Mouse (Mus musculus) heart, embryonic 11.5 days (tissue): Measurements from ENCODE around the gene Hmcn2. TPM values are rescaled to one million over a fixed set of nuclear protein-coding genes. Genes with fewer than 3 reads are reported as not detected.

Experiments
- ATAC-seq: fragments of 200-750 bp; cut with Nextera tagmentation; replicated peaks from 2 replicates; pipeline ENCODE4 v1.8.0; 2017; ENCODE audit warnings: moderate library complexity; ENCODE audit not compliant: insufficient number of reproducible peaks, low FRiP score, low TSS enrichment
- H3K27ac ChIP-seq: fragments of 300-500 bp; sonication (generic); 2 replicates; pipeline ENCODE4 v1.5.1; 2014; ENCODE audit warnings: mild to moderate bottlenecking, low read depth, low read length
- H3K27me3 ChIP-seq: fragments of 300-500 bp; sonication (generic); 2 replicates; pipeline ENCODE4 v1.6.1; 2014; ENCODE audit warnings: mild to moderate bottlenecking, low read length, mixed read lengths; ENCODE audit not compliant: control insufficient read depth, insufficient read depth
- H3K36me3 ChIP-seq: fragments of 300-500 bp; sonication (generic); 2 replicates; pipeline ENCODE4 v1.6.1; 2014; ENCODE audit warnings: mild to moderate bottlenecking, low read length, moderate library complexity, mixed read lengths; ENCODE audit not compliant: control insufficient read depth, insufficient read depth
- H3K4me1 ChIP-seq: fragments of 300-500 bp; sonication (generic); 2 replicates; pipeline ENCODE4 v1.6.1; 2014; ENCODE audit warnings: low read length; ENCODE audit not compliant: control insufficient read depth, insufficient read depth
- H3K4me2 ChIP-seq: fragments of 300-500 bp; sonication (generic); 2 replicates; pipeline ENCODE4 v1.6.1; 2014; ENCODE audit warnings: mild to moderate bottlenecking, moderate library complexity
- H3K4me3 ChIP-seq: fragments of 300-500 bp; sonication (generic); 2 replicates; pipeline ENCODE4 v1.5.1; 2014; ENCODE audit warnings: low read depth, low read length
- H3K9ac ChIP-seq: fragments of 300-500 bp; sonication (generic); 2 replicates; pipeline ENCODE4 v1.6.1; 2014; ENCODE audit warnings: mild to moderate bottlenecking, low read depth, low read length, moderate library complexity
- H3K9me3 ChIP-seq: fragments of 300-500 bp; sonication (generic); replicated peaks from 2 replicates; pipeline ENCODE4 v1.6.1; 2016; ENCODE audit warnings: low read length; ENCODE audit not compliant: control insufficient read depth
- WGBS: fragments of 180-500 bp; shearing (Covaris S2); extraction: QIAGEN DNeasy Blood & Tissue Kit; methylation state at CpG from one replicate; pipeline ENCODE4 v1.1.7; 2014; ENCODE audit not compliant: insufficient replicate concordance; 5-methylcytosine and 5-hydroxymethylcytosine counted together
- polyA plus RNA-seq: library from polyadenylated mRNA; unstranded; fragments of >200 nt; fragmentation: Nextera tagmentation; extraction: Ambion mirVana; gene quantifications from 2 replicates; pipeline ENCODE4 v1.2.1, GENCODE M21; 2014

Hmcn2 gene
- polyA plus RNA-seq, 1 experiment from 2014 or later = 0.27 TPM

DNA sequence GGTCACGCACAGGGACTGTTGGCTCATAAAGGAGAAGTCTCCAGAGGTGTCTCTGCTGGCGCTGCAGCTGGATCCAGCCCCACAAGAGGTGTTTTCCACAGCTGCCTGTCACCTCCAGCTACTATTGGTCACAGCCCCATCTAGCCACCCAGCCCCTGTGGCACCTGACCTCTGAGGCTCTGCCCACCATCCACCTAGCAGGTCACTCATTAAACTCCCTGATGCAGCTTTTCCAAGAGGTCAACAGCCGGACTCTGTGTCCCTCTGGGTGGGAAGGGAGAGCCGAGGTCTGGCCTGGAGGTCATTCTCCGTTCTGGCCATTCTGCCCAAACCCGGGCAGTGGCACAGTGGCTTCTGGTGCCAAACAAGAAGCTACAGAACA lies 150.3 kb downstream of the Hmcn2 start:
- H3K4me3 ChIP-seq = no peak overlapping the region
- no peak overlapping the region for H3K27ac ChIP-seq
- H3K4me2 ChIP-seq = no peak overlapping the region
- 81% methylated on average over 6 of the region's 6 CpGs for WGBS
- peaks cover 48% of the 10 kb centered on the region for H3K27me3 ChIP-seq
- H3K36me3 ChIP-seq = no peaks in the 10 kb centered on the region
- H3K9ac ChIP-seq = no peak overlapping the region
- peaks cover 3% of the 10 kb centered on the region for H3K4me1 ChIP-seq
- H3K9me3 ChIP-seq = no peaks in the 10 kb centered on the region
- ATAC-seq = no peak

DNA sequence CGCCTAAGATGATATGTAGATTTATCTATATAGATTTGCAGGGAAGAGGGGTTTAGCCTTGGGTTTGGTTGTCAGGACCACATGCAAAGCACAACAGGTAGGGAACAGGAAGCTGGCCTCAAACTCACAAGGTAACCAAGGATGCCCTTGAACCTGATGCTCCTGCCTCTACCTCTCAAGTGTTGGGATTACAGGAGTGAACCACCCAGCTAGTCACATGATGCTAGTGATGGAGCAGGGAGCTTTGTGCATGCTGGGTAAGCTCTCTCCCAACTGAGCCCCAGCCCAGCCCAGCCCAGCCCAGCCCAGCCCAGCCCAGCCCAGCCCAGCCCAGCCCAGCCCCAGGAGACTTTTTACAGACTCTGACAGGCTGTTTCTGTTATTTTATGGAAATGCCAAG lies 153.2 kb downstream of the Hmcn2 start:
- Histone ChIP-seq H3K4me3 (no peak overlapping the region), H3K4me1 (peaks cover 4% of the 10 kb centered on the region; the same call in 1 of the 2 replicates), H3K27ac (no peak overlapping the region), H3K27me3 (peaks cover 48% of the 10 kb centered on the region), H3K9ac (no peak overlapping the region), H3K4me2 (no peak overlapping the region), H3K36me3 (no peaks in the 10 kb centered on the region), H3K9me3 (no peaks in the 10 kb centered on the region)
- 75% methylated on average over 1 of the region's 1 CpGs for WGBS
- no peak for ATAC-seq

DNA sequence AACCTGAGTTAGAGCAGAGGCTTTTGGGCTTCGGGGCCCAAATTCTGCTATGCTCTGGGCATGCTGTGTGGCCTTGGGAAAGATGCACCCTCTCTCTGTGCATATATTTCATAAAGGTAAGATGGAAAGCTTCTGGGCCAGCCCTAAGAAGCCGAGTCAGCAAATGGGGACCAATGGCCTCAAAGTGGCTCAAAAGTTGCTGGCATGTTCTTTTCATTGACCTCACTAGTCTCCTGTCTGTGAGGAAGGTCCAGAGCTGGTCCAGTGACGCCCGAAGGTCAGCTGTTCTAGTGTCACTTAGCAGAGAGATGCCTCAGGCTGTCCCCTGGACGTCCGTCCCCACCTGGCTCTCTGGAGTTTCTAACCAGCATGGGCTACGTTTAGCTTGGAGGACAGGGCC lies 154.6 kb downstream of the Hmcn2 start:
- WGBS = 72% methylated on average over 7 of the region's 7 CpGs
- Histone ChIP-seq H3K4me2 (no peak overlapping the region), H3K27ac (no peak overlapping the region), H3K36me3 (no peaks in the 10 kb centered on the region), H3K27me3 (peaks cover 40% of the 10 kb centered on the region), H3K9me3 (no peaks in the 10 kb centered on the region), H3K4me3 (no peak overlapping the region), H3K4me1 (0 out of 2 replicates have a peak, but pooled peaks cover 4% of the 10 kb centered on the region), H3K9ac (no peak overlapping the region)
- ATAC-seq = no peak

DNA sequence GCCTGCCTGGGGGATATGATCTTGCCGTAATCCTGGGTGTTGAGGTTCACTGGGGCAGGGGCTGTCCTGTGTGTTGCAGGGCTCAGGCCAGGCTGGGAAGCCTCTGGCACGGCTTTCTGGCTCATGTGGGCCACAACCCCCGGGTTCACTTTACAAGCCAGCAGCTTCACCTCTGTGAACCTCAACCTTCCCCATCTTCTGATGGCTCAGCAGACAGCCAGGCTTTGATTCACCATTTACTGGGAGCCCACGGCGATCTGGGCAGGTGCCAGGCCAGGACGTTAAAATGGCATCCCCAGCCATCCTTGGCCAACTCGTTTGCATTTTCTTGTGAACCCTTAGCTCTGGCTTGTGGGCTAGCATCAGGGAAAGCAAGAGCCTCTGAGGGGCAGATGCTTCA lies 155.3 kb downstream of the Hmcn2 start:
- no peak overlapping the region for H3K27ac ChIP-seq
- no peaks in the 10 kb centered on the region for H3K9me3 ChIP-seq
- 0 out of 2 replicates have a peak, but pooled peaks cover 4% of the 10 kb centered on the region for H3K4me1 ChIP-seq
- H3K27me3 ChIP-seq = peaks cover 35% of the 10 kb centered on the region
- H3K9ac ChIP-seq = 0 out of 2 replicates have a peak overlapping the region, but pooled peaks have one; percentile 13
- WGBS = 29% methylated on average over 7 of the region's 7 CpGs
- H3K4me2 ChIP-seq = peak overlapping the region; percentile 80
- no peak for ATAC-seq
- peak overlapping the region; percentile 42 for H3K4me3 ChIP-seq
- H3K36me3 ChIP-seq = no peaks in the 10 kb centered on the region

DNA sequence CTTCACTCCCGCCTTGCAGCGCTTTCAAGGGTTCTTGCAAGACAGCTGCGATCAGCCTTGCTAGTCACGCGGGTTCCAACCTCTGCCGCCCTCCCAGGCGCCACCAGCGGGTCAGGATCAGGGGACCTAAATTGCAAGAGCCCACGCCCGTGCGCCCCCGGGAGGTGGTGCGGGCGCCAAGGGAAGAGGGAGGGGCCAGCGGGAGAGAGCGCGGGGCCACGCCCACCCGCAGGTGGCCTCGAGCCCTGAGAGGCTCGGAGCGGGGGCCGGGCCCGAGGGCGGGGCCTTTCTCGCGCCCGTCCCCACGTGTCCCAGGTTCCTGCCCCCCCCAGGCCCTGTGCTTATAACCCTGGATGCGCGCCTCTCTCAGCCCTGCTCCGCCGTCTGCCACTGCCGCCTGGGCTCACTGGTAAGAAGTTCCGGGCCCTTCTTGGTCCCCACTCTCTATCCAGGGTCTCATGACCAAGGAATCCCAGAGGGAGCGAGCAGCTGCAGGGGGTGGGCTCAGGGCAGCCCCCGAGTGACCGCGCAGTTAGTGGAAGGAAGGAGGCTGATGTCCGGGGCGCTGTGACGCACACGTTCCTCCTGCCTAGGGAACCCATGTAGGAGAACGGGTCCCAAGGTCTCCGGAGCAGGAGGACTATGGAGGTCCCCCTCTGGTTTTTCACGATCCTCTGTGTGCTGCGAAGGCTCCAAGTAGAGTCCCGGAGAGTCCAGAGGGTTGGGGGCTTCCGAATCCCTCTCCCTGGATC lies 155.9 kb downstream of the Hmcn2 start, which contains the start of gene Ass1:
Gene Ass1 (plus strand): TSS at position 277 of the 752 bp plus-strand sequence.
- peak; percentile 74 for ATAC-seq
- no peaks in the 10 kb centered on the region for H3K9me3 ChIP-seq
- no peak within 1 kb of the TSS for H3K27ac ChIP-seq
- H3K36me3 ChIP-seq = no peaks in the 10 kb centered on the region
- peak within 1 kb of the TSS; percentile 80 for H3K4me2 ChIP-seq
- peaks cover 31% of the 10 kb centered on the region for H3K27me3 ChIP-seq
- H3K9ac ChIP-seq = peak within 1 kb of the TSS; percentile 44
- H3K4me1 ChIP-seq = 0 out of 2 replicates have a peak, but pooled peaks cover 4% of the 10 kb centered on the region
- H3K4me3 ChIP-seq = peak within 1 kb of the TSS; percentile 42
- 2% methylated on average over 49 of the region's 49 CpGs for WGBS

DNA sequence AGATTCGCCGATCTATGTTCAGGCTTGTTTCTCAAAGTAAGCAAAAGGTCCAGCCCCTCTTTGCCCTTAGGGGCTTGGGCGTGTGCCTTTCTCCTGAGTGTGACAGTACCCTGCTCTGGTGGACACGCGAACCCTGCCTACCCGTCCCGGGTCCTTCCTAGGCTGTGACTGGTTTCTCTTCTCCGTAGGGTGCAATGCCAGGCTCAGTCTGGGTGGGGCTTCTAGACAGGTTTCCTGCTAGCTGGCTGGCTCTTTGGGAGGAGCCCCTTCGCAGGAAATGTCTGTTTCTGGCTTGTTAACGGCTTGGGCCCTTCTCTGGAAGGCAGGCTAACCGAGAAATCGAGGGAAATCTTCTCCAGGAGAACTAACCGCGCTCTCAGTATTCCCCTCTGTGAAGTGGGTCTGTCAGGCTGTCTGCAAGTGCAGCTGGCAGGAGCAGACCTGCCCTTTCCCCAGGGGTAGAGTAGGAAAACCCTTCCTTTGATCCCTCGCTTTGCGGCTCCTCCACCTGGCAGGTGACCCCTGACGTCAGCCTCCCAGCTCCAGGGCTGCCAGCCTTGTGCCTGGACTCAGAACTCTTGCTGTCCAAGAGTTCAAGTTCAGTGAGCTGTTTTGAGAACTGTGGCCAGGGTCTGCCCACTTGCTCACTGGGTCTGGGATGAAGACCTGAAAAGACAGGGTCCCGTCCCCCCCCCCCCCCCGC lies 156.6 kb downstream of the Hmcn2 start:
- H3K4me3 ChIP-seq = peak overlapping the region; percentile 42
- H3K4me1 ChIP-seq = 0 out of 2 replicates have a peak, but pooled peaks cover 4% of the 10 kb centered on the region
- H3K27ac ChIP-seq = no peak overlapping the region
- peaks cover 31% of the 10 kb centered on the region for H3K27me3 ChIP-seq
- no peaks in the 10 kb centered on the region for H3K9me3 ChIP-seq
- peak overlapping the region; percentile 80 for H3K4me2 ChIP-seq
- WGBS = 8% methylated on average over 18 of the region's 19 CpGs
- no peaks in the 10 kb centered on the region for H3K36me3 ChIP-seq
- H3K9ac ChIP-seq = peak overlapping the region; percentile 44
- ATAC-seq = no peak

DNA sequence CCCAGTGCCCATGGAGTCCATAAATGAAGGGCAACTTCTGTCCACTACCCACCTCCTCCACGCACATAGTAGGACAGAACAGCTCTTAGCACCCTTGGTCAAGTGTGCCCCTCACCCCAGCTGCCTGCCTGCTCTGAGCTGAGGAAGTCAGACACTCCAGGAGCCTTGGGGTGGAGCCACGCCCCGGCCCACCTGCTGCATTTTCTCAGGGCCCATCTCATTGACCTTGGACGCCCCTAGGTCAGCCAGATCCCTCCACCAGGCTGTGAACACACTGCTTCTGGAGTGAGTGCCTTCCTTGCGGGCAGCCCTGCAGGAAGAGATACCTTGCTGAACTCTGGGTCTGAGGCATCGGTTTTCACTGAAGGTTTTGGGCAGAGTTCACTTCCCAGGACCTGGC lies 157.4 kb downstream of the Hmcn2 start:
- no peak overlapping the region for H3K4me3 ChIP-seq
- H3K36me3 ChIP-seq = no peaks in the 10 kb centered on the region
- no peaks in the 10 kb centered on the region for H3K9me3 ChIP-seq
- H3K4me1 ChIP-seq = 0 out of 2 replicates have a peak, but pooled peaks cover 4% of the 10 kb centered on the region
- no peak overlapping the region for H3K27ac ChIP-seq
- H3K4me2 ChIP-seq = no peak overlapping the region
- no peak for ATAC-seq
- 36% methylated on average over 6 of the region's 6 CpGs for WGBS
- H3K27me3 ChIP-seq = peaks cover 31% of the 10 kb centered on the region
- H3K9ac ChIP-seq = no peak overlapping the region

DNA sequence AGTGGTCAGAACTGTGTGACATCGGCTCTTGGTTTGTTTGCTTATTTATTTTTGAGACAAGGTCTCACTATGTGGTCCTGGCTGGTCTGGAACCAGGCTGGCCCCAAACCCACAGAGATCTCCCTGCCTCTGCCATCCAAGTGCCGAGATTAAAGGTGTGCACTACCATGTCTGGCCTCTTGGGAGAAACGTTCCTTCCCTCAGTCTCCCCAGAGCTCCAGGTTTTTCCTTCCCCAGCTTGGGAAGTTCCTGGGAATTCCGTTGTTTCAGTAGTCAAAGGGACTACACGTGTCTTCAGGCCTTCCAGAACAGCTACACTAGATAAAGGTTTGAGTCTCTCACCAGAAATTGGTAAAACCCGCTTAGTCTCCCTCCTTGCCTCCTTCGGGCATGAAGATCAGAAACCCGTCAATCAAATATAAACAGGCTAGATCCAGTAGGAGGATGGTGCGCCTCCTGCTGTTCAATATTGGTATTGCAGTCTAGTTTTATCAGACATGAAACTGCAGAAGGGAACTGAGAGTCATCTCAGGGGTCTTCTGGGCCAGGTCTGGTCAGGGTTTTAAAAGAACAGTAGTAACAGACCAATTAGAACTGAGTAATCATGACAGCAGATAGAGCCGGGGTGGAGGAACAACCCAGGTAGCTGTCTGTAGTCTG lies 158.3 kb downstream of the Hmcn2 start:
- ATAC-seq = no peak
- Histone ChIP-seq H3K4me3 (no peak overlapping the region), H3K4me2 (no peak overlapping the region), H3K4me1 (0 out of 2 replicates have a peak, but pooled peaks cover 4% of the 10 kb centered on the region), H3K27ac (no peak overlapping the region), H3K27me3 (peaks cover 33% of the 10 kb centered on the region), H3K36me3 (no peaks in the 10 kb centered on the region), H3K9me3 (no peaks in the 10 kb centered on the region), H3K9ac (no peak overlapping the region)
- 43% methylated on average over 10 of the region's 10 CpGs for WGBS
